Mouse (Mus musculus): ENCODE data around the gene Kyat3.
A peak's percentile ranks its signal among the peaks of the same experiment; 100 is the strongest.
"Not testable (repeated sequence)": the region's sequence is repeated elsewhere in the genome, so short reads cannot be mapped to it uniquely, and the experiment has no call there.

Gene Kyat3

DNA sequence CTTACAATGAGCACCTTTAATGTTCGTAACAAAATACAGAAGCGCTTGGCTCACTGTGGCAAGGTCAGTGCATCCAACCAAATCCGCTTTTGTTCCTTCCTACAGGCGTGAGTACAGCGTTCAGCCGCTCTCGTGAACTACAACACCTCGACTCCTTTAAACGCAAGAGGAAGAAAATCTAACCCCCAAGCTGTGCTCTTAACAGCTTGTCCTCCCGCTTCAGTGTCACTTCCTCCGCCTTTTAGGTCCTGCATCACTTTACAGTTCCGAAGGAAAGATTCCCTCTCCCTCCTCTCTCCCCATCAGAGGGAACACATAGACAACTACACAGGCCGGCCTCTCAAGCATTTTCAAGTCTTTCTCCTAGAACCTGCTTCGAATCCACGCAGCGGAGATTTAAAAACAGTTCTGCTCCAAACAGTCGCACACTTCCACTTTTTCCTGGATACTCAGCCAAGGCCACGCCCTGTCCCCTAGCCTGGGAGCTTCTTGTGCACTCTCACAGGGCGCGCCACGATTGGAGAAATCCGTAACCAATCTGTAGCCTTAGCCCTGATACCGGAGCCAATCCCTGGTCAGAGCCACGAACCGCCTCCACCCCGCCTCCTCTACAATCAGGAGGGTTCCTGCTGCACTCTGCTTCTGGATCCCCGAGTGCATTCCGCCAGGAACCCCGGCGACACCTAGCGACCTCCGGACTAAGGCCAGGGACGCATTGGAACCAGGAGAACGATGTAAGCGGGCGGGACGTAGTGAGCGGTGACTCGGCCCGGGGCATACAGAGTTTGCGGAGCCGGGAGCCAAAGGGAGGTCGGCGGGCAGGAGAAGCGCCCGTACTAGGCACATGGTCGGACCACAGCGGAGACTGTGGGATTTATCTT lies at the start of gene Kyat3:
TSS of gene Kyat3 (plus strand) at position 610 of the 881 bp plus-strand sequence.
- DNase-seq (ENCODE audit: low spot score), result peak; percentile 77

DNA sequence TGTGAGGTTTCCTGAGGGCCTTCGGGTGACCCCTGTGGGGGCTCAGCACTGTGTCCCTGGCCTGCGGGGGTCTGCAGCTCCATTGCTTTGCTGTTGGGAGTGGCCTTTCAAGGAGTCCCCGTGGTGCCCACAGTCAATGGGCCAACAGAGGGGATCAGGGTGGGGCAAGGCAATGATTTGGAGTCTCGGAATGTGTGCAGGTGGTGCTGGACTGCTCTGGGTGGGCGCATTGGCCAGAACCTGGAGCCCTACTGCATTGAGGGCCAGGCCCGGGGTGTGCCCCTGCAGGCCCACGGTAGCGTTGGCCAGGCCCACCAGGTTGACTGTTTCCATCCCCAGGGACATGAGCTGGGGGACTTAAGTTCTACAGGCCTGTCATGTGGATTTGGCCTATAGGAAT lies 36.1 kb upstream of the Kyat3 start:
- DNase-seq (ENCODE audit: low spot score), result no peak

DNA sequence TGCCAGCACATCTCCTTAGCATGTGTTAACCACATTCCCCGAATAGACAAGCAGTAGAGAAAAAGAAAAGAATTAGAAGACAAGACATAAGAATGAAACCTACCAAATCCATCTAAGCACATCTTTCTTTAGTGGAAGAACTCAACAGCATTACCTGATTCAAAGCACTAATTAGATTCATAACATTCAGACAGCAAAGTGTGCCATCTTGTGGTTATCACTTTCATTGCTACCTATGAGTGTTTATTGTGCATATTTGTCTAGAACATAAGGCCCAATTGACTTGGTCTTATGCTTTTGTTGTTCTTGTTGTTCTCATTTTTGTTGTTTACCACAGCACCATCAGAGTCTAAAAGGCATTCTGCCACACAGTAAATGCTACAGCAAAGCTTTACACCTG lies 26.2 kb upstream of the Kyat3 start:
- DNase-seq (ENCODE audit: low spot score), result no peak

DNA sequence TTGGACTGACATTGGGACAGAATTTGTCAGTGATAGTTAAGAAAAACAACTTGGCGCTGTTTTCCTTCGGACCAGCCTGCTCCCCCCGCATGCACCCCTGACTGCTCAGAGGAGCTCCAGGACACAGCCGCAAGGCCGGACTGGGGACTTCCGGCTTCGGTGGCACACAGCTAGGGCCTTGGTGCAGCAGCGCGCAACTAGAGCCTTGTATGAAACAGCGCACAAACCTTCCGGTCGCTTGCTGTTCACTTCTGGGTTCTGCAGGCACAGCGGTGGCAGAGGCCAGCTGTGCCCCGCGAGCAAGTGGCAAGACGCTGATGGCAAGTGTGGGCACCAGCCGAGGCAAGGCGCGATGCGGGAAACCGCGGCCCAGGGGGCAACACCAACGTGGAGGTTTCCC lies 12.9 kb upstream of the Kyat3 start:
- no peak for DNase-seq (ENCODE audit: low spot score)

DNA sequence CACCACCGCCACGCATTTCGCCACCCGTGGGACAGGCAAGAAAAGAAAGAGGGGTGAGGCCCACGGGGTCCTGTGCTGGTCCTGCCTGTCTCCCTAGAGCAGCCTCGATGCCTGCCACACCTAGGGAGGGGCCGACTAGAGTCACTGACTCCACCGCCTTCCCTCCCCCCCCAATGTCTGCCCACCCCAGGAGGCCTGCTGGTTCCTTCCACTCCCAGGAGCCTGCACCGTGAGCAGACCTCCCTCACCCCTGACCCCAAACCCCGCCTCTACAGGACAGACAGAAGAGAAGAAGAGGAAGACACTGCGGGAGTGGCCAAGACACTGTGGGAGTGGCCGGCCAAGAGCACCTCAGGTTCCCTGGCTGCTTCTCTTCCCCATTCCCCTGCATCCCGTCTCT lies 12.5 kb upstream of the Kyat3 start:
- no peak for DNase-seq (ENCODE audit: low spot score)

DNA sequence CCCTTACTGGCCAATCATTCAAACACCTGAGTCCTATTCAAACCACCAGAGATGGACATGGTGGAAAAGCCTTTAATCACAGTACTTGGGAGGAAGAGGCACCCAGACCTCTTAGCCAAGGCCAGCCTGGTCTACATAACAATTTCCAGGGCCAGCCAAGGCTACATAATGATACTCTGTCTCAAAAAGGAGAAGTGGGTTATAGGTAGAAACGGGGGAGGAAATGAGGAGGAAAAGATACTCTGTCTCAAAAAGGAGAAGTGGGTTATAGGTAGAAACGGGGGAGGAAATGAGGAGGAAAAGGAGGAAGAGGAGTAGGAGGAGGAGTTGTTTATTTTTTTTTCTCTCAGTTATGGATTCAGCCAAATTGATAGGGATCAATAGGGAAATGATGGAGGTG lies 4.3 kb upstream of the Kyat3 start:
- no peak for DNase-seq (ENCODE audit: low spot score)

DNA sequence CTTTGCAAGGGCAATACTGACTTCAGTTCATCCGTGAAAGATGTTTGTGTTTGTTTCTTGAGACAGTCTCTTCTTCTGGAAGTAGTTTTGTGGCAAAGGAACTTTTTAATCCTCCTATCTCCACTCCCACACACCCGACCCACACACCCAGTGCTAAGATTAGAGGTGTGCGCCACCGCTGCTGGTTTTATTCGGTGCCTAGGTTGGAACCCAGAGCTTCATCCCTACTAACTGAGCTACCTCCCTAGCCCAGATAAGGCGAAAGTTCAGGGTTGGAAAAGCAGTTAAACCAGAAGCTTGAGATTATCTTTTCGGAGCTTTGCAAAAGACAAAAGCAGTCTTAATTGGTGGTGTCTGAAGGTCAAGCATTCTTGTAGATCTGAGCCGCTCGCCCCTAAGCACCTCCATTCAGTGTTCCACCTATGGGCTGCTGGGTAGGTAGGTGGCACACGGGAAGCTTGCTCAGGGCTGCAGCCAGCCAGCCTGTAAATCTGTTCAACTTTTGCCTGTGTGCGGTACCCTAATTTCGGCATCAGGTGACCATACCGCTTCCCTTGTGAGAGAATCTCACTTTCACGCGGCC lies 647 bp downstream of the Kyat3 start:
- no peak for DNase-seq (ENCODE audit: low spot score)

DNA sequence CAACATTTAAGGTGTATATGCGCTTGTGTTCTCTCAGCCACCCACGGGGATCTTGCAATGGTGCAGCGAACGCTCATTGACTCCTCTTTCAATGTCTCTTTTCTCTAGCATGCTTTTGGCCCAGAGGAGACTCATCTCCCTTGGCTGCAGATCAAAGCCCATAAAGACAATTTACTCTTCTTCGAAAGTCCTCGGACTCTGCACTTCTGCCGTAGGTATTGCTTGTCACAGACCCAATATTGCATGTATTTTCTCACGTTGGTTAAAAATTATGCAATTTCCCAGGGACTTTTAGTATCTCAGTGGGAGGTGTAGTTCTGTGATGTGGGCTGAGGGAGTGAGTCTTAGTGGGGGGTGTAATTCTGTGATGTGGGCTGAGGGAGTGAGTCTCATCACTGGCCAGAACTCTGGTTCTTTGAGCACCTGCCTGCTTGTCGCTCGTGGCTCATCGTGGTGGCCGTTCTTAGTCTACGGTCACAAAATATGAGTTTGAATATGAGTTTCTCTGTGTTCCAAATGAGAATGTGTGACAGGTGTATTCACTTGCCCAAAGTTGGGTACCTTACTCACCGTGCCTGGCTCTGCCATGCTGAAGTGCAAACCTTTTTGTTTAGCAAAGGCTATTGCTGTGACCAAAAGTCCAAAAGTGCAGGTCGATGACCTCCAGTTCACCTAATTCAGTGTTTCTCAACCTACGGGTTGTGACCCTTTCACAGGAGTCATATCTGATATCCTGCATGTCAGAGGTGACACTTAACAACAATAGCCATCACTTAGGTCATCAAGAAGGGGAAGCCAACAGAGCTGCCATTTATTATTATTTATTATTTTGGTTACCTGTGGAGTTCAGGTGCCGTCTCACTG lies 6.0 kb downstream of the Kyat3 start:
- no peak for DNase-seq (ENCODE audit: low spot score)

DNA sequence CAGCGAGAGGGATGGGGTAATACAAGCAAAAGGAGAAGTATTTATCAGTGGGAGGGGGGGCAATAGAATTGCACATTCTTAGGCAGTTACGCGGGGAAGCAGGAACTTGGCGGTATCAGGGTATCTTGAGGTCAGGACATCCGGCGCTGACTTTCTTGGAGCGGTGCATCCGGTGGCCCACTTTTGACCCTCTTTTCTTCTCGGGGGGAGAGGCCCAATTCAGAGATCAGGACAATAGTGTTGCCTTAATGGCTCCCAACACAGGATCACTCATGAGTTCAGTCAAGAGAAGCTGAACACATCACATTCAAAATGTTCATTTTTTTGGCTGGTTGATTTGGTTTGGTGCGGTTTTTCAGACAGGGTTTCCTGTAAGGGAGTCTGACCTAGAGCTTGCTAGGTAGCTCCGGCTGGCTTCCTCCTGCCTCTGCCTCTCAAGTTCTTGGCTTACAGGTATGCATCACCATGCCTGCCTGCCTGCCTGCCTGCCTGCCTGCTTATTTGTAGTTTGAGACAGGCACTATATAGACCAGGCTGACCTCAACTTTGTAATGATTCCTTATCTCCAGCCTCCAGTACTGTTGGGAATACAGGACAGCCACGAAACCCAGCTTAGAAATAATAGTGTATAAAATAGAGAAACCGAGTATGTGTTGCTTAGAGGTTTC lies 7.5 kb downstream of the Kyat3 start:
- DNase-seq (ENCODE audit: low spot score), result not testable (repeated sequence)

DNA sequence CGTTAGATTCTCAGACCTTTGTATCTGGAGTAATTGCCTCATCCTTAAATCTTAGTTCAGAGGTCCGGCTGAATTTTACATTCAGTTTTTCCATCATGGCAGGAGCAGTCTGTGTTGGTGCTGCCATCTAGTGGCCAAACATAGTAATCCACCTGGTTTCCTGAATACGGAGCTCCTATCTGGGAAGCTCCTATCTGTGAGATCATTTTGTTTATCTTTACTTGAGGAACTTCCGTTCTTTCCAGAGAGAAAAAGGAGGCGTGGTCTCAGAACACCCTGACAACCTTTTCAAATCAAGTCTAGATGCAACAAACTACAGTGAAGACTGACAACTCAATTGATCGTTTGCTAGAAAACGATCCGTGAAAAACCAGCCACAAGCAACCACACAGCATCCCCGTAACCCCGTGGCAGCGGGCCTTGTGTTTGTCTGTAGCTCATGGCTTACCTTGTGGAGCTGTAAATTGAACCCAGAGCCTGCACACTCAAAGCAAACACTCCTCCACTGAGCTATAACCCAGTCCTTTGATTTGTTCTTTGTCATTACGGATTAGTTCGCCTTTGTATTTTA lies 8.1 kb downstream of the Kyat3 start:
- peak; percentile 72 for DNase-seq (ENCODE audit: low spot score)

DNA sequence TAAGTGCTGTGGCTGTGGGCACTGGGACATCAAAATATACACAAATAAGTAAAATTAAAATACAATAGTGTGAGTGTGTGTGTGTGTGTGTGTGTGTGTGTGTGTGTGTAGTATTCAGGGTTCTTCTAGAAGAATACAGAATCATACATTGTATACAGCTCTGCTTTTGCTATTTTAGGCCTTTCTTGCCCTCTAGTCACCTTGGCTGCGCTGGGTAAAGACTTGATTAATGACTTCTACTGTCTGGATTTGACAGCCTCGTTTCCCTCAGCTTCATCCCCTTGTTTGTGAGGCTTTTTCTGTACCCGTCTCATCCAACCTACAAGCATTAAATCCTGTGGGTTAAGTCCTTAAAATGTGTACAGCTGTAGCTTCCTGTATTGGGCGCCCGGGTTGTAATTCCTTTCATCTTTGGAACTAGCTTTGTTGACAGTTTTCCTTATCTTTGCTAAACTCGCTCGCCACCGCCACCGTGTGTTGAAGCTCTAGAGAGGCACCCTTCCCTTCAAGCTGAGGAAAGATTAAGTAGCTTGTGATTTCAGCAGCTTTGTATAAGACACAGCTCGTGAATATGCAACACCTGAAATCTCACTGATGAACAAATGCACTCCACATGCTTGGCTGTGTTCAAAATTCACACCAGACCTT lies 9.6 kb downstream of the Kyat3 start:
- DNase-seq (ENCODE audit: low spot score), result peak; percentile 58

DNA sequence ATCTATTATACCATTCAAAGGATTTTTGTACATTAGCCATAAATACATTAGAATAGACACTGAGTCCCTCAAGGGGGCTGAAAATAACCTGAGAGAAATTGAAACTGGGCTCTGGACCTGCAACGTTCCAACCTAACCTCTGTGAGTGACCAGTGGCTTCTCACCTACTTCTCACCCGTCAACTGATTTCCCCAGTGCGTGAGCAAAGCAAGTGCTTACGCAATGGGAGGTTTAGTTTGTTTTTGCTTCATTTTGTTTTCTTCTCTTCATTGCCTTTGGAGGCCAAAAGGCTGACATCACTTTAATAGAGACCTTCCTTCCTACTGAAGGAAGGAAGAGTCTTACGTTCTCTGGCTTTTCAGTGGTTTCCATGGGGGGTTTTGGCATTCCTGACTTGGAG lies 10.5 kb downstream of the Kyat3 start:
- no peak for DNase-seq (ENCODE audit: low spot score)

DNA sequence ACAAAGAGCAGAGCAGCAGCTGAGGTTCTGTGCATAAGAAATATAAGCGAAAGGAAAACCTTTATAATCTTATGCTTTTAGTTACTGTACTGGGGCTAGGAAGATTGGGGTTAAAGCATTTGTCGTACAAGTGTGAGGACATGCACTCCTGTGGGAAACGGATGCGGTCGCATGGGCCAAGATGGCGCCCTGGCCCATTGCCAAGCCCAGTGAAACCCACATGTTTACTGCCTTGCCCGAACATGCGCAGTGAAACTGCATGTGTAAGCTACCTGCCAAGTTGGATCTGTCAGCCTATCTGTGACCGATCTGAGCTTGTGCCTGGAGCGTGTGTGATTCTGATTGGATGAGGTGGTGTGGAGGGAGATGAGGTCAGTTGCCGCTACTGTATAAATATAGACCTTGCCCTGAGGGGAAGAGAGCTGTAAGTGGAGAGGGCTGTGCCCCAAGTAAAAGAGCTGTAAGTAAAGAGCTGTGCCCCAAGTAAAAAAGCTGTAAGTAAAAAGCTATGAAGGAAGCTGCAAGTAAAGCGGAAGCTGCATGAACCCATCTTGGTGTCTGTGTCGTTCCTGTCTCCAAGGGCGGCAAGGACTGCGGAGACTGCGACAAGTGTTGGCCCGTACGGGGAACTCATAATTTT lies 11.7 kb downstream of the Kyat3 start:
- not testable (repeated sequence) for DNase-seq (ENCODE audit: low spot score)

DNA sequence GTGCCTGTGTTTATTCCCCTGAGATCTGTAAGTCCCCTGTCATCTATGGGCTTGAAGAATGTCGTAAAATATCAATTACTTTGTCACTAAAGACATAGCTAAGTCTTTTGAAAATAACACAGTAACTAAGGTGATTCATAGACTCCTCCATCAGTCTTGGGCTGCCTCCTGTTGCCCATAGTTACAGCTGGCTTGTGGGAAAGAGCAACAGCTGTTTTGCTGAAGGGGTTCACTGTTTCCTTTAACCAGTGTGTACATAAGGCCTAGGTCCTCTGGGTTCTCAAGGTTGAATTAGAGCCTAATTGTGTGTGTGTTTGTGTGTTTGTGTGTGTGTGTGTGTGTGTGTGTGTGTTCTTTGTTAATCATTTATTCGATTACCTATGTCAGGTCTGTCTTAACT lies 24.6 kb downstream of the Kyat3 start:
- no peak for DNase-seq (ENCODE audit: low spot score)

DNA sequence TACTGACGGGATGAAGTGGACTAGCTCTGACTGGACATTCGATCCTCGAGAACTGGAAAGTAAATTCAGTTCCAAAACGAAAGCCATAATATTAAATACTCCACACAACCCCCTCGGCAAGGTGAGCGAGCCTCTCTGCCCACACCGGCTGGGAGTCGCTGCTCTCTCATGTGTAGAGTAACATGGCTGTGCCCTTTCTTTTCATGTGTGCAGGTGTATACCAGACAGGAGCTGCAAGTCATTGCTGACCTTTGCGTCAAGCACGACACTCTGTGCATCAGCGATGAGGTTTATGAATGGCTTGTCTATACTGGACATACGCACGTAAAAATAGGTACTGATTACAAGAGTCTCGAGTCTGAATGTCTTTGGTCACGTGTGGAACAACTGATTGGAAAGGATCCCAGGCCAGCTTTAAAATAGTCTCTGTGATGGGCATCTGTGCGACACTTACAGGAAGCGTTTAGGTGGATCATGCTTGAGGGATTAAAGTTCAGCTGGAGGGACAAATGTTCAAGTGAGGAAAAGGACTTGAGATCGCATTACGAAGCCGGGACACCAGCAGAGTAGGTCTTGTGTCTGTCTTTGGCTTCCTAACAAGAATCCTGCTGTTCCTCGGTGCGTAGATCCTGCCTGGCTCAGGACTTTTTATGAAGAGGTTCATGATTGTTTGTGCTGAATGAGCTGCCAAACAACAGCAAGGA lies 25.3 kb downstream of the Kyat3 start:
- DNase-seq (ENCODE audit: low spot score), result no peak

DNA sequence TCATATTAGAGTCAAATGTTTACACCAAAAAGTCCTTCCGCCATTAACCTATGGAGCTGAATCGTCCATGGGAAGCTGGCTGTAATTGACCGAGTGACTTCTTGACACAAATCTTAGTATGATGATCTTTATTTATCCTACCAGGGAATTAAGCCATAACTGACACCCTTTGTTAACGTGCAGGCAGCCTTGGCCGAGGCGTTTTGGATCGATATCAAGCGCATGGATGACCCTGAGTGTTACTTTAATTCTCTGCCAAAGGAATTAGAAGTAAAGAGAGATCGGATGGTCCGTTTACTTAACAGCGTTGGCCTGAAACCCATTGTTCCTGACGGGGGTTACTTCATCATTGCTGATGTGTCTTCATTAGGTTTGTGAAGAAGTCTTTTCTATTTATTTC lies 33.4 kb downstream of the Kyat3 start:
- DNase-seq (ENCODE audit: low spot score), result no peak

DNA sequence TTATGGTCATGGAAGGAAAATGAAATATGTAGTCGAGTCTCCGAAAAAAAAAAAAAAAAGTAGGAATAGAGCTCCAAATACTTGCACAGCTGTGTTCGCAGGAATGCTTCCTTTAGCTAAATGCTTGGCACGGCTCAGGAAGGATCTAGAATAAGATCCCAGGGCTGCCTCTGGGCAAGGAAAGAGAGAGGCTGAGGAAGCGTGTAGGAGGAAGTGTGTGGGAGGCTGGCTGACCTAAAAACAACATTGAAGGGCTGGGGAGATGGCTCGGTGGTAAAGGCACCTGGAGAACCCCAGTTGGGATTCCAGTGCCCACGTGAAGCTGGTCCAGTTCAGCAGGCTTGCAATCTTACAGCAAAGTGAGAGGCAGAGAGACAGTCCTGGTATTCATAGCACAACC lies 40.0 kb downstream of the Kyat3 start:
- DNase-seq (ENCODE audit: low spot score), result no peak

DNA sequence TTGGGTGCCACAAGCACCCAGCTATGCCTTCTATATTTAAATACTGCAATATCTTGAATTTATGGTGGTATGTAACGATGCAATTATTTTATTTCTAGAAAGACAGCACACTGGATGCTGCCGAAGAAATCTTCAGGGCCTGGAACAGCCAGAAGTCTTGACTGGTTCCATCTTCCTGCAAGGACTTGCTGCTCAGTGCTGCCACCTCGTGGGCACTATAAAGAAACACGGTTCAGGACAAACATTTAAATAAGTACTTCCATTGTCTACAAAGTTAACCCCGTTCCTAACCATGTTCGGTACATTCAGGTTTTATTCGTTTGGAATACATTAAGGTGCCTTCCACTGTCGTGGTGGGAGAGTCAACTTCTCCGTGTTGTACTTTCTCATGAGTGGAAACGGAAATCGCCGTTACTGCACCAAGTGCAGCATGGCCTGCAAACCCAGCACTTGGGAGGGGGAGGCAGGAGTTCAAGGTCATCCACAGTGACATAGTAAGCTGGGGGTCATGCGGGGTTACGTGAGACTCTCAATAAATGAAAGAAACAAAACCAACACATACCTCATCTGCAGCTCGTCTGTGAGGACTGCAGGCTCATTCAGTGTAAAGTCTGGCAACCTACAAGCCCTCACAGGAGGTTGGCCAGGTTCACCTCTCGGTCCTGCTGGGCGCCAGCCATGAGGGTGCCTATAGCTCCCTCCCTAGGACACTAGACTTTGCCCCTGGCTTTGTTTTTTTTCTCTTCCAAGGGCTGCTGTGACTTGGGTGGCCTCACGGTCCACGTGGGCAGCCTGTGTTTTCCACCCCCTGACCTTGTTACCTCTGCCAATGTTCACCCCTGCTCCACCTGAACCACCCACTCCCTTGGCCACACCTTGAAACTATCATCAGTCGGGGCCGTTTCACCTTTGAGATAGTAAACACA lies 43.4 kb downstream of the Kyat3 start:
- no peak for DNase-seq (ENCODE audit: low spot score)

DNA sequence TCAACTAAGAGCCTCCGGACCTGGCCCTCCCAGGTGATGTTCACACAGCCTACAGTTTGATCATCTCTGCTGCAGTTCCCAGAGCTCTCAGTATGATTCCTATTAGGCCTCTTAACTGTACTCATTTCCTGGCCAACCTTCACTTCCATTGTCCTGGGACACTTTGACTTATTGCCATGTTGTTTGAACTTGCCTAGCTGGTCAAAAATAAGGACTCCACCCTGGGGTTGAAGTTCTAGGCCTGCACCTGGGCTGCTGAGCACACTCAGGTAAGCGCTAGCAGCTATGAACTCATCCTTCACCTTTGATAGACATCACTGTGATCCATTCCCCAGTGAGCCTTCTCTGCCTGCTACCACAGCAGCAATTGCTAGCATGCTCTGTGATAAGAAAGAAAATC lies 44.2 kb downstream of the Kyat3 start:
- no peak for DNase-seq (ENCODE audit: low spot score)
